Mouse (Mus musculus) thymus, postnatal 4 days (tissue): ENCODE measurements around the gene 4930572O03Rik.
A peak's percentile ranks its signal among the peaks of the same experiment; 100 is the strongest.
"Not testable (repeated sequence)": the region's sequence is repeated elsewhere in the genome, so short reads cannot be mapped to it uniquely, and the experiment has no call there.

Experiments
- DNase-seq: peaks from one replicate; pipeline ENCODE4 v3.0.0; 2021

The 4930572O03Rik gene

GRCm38 (mm10) chr5:15656959-15657358 is at the start of gene 4930572O03Rik:
Gene 4930572O03Rik (minus strand): TSS chr5:15657059.
- DNase-seq, result not testable (repeated sequence)

- not testable (repeated sequence) for DNase-seq
These were observed 46.0 kb upstream of the 4930572O03Rik start for GRCm38 (mm10) chr5:15702891-15703290.

DNA sequence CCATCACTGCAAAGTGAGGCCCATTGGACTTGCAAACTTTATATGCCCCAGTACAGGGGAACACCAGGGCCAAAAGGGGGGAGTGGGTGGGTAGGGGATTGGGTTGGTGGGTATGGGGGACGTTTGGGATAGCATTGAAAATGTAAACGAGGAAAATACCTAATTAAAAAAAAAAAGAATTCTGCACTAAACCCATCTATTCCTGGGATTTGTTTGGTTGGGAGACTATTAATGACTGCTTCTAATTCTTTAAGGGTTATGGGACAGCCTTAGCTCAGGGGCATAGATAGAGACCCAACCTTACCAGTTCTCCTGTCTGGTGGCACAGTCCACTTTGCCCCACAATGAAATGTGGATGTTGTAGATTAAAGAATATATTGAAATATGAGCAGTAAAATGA is 40.9 kb upstream of the 4930572O03Rik start:
- not testable (repeated sequence) for DNase-seq

GRCm38 (mm10) chr5:15691849-15692248 is 35.0 kb upstream of the 4930572O03Rik start:
- not testable (repeated sequence) for DNase-seq

DNA sequence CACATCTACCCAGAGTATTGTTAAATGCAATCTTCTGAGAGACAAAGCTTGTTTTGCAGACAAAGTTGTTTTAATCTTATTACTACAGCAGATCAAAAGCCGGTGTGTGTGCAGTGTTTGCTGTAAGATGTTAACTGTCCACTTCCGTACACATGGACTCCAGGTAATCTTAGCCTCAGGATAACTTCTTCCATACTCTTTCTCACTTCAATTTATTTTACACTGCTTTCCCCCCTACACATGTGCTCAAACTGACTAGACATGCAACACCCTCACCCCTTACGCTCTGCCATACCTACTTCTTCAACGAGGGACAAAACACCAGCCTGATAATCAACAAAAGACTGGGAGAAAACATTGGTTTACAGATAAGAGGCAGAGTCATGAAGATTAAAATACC is 34.0 kb upstream of the 4930572O03Rik start:
- DNase-seq, result not testable (repeated sequence)

DNA sequence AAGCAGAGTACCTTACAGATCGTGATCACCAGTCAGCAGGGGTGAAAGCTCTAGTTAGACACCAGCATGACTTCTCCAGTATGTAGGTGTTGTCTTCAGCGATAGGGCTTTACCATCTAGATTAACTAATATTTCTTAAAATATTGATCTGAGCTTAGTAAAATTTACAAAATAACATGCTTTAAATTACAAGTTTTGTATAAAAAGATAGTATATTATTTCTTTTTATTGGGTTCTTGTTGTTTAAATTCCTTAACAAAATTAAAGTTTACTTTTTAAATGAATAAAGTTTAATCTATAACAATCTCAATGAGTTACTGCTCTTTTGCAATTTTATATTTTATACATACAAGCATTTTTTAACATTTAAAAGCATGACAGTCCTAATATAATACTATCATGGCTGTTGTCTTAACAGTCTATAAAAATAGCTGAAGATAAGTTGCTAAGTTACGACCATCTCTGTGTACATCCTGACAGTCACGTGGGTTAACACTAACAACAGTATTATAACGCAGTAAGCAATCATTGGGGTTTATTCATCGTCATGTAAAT is 32.9 kb upstream of the 4930572O03Rik start:
- not testable (repeated sequence) for DNase-seq

- not testable (repeated sequence) for DNase-seq
These were observed 32.2 kb upstream of the 4930572O03Rik start for GRCm38 (mm10) chr5:15688874-15689658.

- not testable (repeated sequence) for DNase-seq
These were observed 24.6 kb upstream of the 4930572O03Rik start for GRCm38 (mm10) chr5:15681301-15682035.

DNA sequence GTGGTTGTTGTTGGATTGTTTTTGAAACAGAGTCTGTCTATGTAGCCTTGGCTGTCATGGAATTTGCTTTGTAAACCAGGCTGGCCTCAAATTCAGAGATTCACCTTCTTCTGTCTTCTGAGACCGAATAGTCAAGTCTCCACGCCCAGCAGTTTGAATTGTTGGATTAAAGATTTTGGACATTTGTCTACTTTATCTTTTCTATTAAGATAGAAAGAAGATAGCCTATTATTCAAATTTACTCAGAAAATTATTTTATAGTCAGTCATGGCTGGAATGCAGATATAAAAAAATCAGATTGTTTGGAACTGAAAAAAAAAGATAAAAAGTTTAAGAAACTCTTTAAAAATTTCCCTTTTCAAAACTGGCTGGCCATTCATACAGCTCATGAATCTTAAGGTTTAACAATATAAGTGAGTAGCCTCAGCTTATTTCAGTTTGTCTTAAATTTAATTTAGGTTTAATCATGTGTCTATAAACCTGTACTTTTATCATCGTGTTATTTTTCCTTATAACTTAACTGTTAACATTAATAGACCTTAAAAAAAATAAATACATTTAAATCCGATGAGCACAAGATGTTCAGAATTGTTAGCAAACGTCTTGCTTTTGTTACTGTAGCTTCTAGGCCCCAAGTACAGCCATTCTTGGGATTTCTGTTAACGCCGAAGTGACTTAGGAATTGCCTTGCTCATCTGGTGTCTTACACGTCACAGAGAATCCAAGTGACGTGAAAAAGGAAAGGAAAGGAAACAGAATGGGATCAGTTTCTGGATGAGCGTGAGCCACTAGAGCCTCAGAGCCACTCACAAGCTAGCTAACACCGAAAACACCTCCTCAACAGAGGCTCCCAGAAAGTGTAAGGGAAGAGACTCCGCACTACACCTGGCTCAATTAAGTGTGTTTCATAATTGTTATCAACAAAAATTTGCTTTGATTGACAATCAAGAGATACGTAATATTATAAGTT is 23.4 kb upstream of the 4930572O03Rik start:
- DNase-seq, result not testable (repeated sequence)

DNA sequence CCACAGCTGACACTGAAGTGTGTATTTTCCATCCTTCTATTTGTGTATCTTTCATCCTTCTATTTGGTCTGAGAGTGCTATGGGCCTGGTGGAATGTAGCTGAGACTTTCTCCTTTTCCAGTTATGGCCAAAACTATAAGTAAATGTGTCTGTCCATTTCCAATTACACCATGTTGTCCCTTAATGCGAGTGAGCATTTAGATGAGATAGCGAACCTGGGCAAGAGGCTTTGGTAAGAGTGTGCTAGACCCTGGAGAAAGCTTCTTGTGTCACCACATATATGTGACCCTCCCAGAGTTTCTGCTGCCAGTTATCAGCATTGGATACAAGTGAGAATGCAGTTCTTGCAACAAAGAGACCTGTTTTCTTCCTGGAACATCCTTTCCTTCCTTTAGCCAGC is 22.0 kb upstream of the 4930572O03Rik start:
- DNase-seq, result not testable (repeated sequence)

GRCm38 (mm10) chr5:15677750-15678149 is 20.9 kb upstream of the 4930572O03Rik start:
- DNase-seq, result not testable (repeated sequence)

DNA sequence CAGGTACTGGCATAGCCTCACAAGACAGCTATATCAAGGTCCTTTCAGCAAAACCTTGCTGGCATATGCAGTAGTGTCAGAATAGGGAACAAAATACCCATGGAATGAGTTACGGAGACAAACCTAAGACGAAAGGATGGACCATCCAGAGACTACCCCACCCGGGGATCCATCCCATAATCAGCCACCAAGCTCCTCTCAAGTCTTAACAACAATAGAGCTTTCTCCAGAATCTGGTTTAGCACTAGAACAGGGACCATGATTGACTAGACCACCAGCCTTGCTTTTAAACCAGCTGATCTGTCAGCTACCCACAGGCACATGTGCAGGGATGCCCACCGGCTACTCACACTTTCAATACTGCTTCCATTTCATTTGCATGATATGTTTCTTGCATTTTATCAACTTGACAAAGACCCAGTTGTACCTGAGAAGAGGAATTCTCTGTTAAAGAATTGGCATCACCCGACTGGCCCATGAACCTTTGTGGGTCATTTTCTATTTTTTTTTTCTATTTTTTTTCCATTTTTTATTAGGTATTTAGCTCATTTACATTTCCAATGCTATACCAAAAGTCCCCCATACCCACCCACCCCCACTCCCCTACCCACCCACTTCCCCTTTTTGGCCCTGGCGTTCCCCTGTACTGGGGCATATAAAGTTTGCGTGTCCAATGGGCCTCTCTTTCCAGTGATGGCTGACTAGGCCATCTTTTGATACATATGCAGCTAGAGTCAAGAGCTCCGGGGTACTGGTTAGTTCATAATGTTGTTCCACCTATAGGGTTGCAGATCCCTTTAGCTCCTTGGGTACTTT is 17.8 kb upstream of the 4930572O03Rik start:
- DNase-seq, result not testable (repeated sequence)

- not testable (repeated sequence) for DNase-seq
These were observed 17.1 kb upstream of the 4930572O03Rik start for GRCm38 (mm10) chr5:15673989-15674388.

GRCm38 (mm10) chr5:15670789-15671188 is 13.9 kb upstream of the 4930572O03Rik start:
- DNase-seq, result not testable (repeated sequence)

GRCm38 (mm10) chr5:15663847-15664246 is 7.0 kb upstream of the 4930572O03Rik start:
- not testable (repeated sequence) for DNase-seq

DNA sequence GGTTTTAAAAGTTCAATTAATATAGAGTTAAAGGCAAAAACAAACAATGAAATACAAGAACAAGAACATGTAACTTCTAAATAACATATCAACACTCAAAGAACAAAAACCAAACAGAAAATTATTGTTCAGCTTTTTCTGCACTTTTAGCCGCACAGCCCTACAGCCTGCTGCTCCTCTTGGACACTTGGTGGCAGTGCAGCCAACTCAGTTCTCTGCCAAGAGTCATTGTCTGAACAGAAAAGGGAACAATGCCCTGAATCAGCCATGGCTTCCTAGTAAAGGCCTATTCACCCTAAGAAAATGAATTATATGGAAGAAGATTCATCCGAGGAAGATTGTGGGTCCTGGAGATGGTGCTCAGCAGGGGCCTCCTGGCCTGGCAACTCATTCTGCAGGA is 4.5 kb downstream of the 4930572O03Rik start:
- not testable (repeated sequence) for DNase-seq

GRCm38 (mm10) chr5:15645707-15646106 is 11.2 kb downstream of the 4930572O03Rik start:
- DNase-seq, result not testable (repeated sequence)

GRCm38 (mm10) chr5:15637637-15638036 is 19.2 kb downstream of the 4930572O03Rik start:
- DNase-seq, result not testable (repeated sequence)

DNA sequence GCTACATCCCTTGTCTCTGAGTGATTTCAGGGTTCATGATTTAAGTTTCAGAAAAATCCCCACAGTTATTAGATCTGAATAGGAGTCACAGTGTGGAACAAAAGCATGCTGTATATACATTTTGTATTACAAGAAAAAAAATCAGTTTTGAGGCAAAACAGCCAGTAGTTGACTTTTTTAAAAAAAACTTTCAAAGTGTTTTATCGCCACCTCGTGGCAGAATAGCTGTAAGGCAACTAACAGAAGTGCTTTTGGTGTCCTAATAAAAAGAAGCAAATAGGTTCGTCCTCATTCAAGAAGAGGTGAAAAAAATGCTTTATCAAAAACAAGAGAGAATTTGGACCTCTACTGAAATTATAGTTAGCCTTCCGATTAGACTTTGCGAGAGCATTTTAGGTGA is 26.8 kb downstream of the 4930572O03Rik start:
- DNase-seq, result not testable (repeated sequence)

DNA sequence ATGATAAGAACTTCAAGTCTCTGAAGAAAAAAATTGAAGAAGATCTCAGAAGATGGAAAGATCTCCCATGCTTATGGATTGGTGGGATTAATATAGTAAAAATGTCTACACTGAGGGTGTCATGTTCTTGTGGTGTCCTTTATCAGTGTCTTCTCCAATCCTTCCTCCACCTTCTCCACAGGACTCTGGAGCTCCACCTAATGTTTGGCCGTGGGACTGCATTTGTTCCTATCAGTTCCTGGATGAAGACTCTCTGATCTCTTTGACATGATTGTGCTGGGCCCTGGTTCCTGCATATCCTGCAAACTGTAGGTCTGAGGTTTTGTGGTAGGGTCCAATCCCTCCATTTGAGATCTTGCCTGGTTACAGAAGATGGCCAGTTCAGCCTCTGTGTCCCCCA is 28.7 kb downstream of the 4930572O03Rik start:
- peak; percentile 24 for DNase-seq

- not testable (repeated sequence) for DNase-seq
These were observed 38.1 kb downstream of the 4930572O03Rik start, which contains the start of gene Speer4d for GRCm38 (mm10) chr5:15618764-15619163. Gene Speer4d (plus strand): TSS chr5:15619064.
